Mouse (Mus musculus) right cerebral cortex, postnatal 36 days (tissue): ENCODE data around the gene Lrp5.

Source experiments
- DNase-seq, 2 experiments: peaks; one replicate each; pipeline ENCODE4 v3.0.0; 2022; ENCODE audit warnings: low spot score in 2 of 2, mixed read lengths in 1 of 2

Lrp5 gene

GRCm38 (mm10) chr19:3556169-3556827 lies 130.1 kb downstream of the Lrp5 start:
- DNase-seq, result no peak

- DNase-seq, result no peak
These were observed 131.6 kb downstream of the Lrp5 start for GRCm38 (mm10) chr19:3554785-3555184.

- no peak for DNase-seq
These were observed 134.7 kb downstream of the Lrp5 start for GRCm38 (mm10) chr19:3551573-3552159.

DNA sequence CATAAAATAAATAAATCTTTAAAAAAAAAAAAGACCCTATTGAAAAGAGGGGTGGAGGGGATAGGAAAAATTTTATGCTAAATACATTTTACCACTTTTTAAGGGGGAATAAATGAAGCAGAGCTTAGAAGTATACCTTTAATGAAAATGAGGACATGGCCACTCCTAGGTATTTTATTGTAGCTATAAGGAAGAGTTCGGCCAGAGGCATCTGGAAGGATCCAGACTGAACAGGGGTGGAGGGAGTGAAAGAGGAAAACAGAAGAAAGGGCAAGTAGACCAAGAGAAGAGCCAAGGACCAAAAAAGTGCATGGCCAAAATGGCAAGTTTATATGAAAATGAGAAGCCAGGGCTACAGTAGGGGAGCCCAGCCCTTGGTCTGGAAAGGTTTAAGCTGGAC lies 136.3 kb downstream of the Lrp5 start:
- DNase-seq, result no peak

GRCm38 (mm10) chr19:3549263-3549662 lies 137.1 kb downstream of the Lrp5 start:
- no peak for DNase-seq

DNA sequence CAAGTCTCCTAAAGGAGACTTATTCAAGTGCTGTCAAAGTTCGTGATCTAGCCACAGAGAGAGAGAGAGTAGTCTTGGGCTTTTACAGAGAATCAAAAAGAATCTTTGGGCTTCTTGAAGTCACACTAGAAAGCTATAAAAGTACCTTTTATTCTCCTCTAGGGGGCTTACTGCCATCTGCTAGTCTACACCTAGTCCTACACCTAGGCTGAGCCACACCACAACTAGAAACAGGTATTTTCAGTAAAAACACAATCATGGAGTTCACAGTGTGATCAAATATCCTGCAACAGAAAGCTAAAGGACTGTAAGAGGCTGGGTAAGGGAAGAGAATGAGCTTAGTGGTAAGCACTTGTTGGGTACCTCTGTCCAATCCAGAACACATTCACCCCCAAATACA lies 138.1 kb downstream of the Lrp5 start:
- no peak for DNase-seq

DNA sequence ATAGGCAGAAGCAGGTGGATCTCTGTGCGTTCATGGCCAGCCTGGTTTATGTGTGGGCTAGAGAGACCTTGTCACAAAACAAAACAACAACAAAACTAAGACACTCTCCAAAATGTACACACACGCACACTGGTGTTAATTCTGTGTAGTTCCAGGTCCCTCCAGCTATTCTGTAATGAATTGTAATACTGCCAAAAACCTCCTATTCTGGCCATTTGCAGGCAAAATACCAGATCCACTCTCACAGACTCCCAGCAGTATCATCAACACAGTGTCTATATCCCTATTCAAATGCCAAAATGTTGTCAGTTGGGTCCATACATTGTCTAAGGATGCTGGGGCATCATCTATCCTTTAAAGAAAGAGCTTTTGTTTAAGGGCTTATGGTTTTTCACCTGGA lies 141.4 kb downstream of the Lrp5 start:
- no peak for DNase-seq

GRCm38 (mm10) chr19:3542591-3542990 lies 143.8 kb downstream of the Lrp5 start:
- DNase-seq, result no peak

DNA sequence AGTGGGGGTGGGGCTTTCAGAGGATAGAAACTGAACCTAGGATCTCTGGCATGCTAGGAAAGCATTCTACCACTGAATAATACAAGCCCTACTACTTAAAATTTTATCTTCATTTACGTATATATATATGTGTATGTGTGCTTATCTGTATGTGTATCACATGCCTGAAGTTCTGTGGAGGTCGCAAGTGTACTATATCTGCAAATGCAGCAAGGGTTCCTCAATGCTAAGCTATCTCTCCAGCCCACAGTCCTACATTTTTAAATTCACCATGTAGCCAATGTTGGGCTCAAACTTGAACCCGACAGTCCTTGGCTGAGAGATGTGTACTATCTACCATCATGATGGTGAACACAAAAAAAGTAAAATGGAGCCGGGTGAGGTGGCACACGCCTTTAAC lies 145.4 kb downstream of the Lrp5 start:
- no peak for DNase-seq

DNA sequence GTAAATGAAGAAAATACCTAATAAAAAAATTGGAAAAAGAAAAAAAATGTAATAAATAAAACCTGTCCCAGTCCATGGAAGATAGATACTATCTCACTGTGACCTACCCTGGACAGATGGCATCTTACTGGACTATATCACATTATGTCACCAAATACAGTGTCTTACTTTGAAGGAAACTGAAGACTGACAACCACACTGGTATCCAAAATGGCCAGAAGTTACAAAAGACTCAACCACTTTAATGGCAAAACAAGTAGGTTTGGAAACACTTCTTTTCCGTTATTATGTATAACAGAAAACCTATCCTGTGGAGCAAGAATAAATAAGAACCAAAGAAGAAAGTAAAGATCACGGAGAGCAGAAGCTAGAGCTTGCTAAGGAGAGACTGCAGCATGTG lies 146.1 kb downstream of the Lrp5 start:
- no peak for DNase-seq

DNA sequence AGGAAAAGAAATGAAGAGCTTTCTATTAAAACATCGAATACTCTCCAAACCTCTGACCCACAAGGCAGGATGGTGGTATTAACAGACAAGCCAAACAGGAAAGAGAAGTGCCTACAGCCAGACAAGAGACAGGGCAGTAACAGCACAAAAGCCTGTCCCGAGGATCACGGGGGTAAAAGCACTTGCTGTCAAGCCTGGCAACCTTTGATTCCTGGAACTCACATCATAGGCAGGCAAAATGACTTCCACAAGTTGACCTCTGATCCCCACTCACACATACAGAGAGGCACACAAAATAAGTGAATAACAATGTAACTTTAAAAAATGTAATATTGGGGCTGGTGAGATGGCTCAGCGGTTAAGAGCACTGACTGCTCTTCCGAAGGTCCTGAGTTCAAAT lies 146.9 kb downstream of the Lrp5 start:
- no peak for DNase-seq

- DNase-seq, result no peak
These were observed 148.7 kb downstream of the Lrp5 start for GRCm38 (mm10) chr19:3537658-3538057.

DNA sequence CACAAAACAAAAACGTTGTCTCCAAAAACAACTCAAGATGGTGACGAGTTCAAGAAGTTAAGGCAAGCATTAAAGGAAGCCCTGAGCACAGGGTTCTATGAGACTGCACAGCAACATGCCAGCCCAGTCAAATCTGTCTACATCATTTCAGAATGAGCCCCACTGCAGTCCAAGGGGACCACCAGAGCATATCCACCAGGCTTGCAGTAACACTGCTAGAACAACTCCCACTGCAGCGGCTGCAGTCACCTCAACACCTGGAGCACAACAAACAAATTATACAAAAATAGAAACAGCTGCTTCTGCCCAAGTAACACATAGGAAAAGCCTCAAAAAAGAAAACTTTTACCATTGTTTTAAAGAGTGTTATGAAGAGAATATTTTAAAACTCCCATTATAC lies 151.4 kb downstream of the Lrp5 start:
- no peak for DNase-seq
